Mouse (Mus musculus): Measurements from ENCODE around the gene Pnpla5.

DNA sequence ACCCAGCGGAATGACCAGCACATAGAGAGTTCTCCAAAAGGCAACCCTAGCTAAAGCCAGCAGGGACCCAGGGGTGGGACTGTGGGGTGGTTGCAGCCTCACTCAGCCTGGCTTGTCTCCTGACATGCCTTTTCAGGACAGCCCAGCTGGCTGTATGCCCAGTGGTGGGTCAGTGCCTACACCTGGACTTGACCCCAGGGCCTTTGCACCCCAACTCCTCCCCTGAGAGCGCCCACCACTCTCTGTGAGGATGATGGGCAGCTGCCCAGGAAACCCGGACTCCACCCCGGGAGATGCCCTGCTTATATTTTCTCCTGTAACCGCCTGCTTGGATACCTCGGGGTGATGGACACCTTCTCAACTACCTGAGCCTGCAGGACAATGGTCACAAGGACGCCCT lies 18.3 kb downstream of the Pnpla5 start:
- TF ChIP-seq CTCF (IDR thresholded peaks at IDR 0.05; ENCODE audit: insufficient read depth, low read depth, low read length) (no peak), POLR2A (IDR thresholded peaks at IDR 0.05; ENCODE audit: insufficient read depth, low read depth, low read length) (no peak)
